Mouse (Mus musculus): ENCODE data around the gene Bola2. TPM values are rescaled to one million over a fixed set of nuclear protein-coding genes. Genes with fewer than 3 reads are reported as not detected.
A peak's percentile ranks its signal among the peaks of the same experiment; 100 is the strongest.

Bola2 gene
- total and polyA plus RNA-seq, 3 experiments = 60.4 to 341 (median 136) TPM

GRCm38 (mm10) chr7:126701070-126701469 lies 5.9 kb downstream of the Bola2 start (continued):
- TF ChIP-seq BHLHE40 (IDR thresholded peaks at IDR 0.05; ENCODE audit: low read depth, low read length) (peak; percentile 75), NELFE (IDR thresholded peaks at IDR 0.05; ENCODE audit: low read depth, low read length) (0 out of 2 replicates have a peak, but pooled peaks have one; percentile 15), RAD21 (IDR thresholded peaks at IDR 0.05; ENCODE audit: low read depth, low read length) (peak; percentile 53), SMC3 (IDR thresholded peaks at IDR 0.05; ENCODE audit: low read depth, low read length) (peak; percentile 61)

GRCm38 (mm10) chr7:126701559-126702357 lies 6.6 kb downstream of the Bola2 start:
- H3K4me2 ChIP-seq (ENCODE audit: insufficient read depth, low read depth, poor library complexity, severe bottlenecking) = peak overlapping the region; percentile 92
- no peaks in the 10 kb centered on the region for H3K27me3 ChIP-seq (replicated peaks)
- peaks cover 43% of the 10 kb centered on the region for H3K79me2 ChIP-seq (replicated peaks; ENCODE audit: control insufficient read depth, extremely low read depth, insufficient read depth, poor library complexity, severe bottlenecking)
- DNase-seq (ENCODE audit: extremely low read depth) = no peak
- peak overlapping the region; percentile 95 for H3K27ac ChIP-seq (ENCODE audit: insufficient read depth, low read depth)
- dilution Hi-C loops (cut with MboI; ENCODE audit: extremely low pct_ligation_motif_present, extremely low pct_unique_long_range_greater_than_20kb, low sequenced_read_pairs) (no loop called here), in situ Hi-C loops (cut with MboI; ENCODE audit: low pct_ligation_motif_present, low pct_unique_long_range_greater_than_20kb, low sequenced_read_pairs) (loop anchor here (5.0 to 10.0 kb wide), 5 partner anchors 81 to 1223 kb away; partner anchors contain the start of genes Mvp, Pagr1a, Pagr1b and Tbx6)
- no peaks in the 10 kb centered on the region for H3K9me3 ChIP-seq (replicated peaks; ENCODE audit: low read length)
- no peak for TF ChIP-seq CHD2 (IDR thresholded peaks at IDR 0.05; ENCODE audit: low read length)
- TF ChIP-seq MAZ (IDR thresholded peaks at IDR 0.05; ENCODE audit: low read depth, low read length) = no peak
- no peak for TF ChIP-seq MXI1 (IDR thresholded peaks at IDR 0.05; ENCODE audit: low read depth, low read length)
- TF ChIP-seq RCOR1 (conservative IDR thresholded peaks at IDR 0.05; ENCODE audit: low read depth, low read length) = no peak
- TF ChIP-seq POLR2A (IDR thresholded peaks at IDR 0.05; ENCODE audit: low read depth, low read length) = no peak
- TF ChIP-seq RAD21 (IDR thresholded peaks at IDR 0.05; ENCODE audit: low read depth, low read length) = no peak
- no peak for TF ChIP-seq MEF2A (IDR thresholded peaks at IDR 0.05; ENCODE audit: borderline replicate concordance, low read depth, low read length)
- TF ChIP-seq KAT2A (IDR thresholded peaks at IDR 0.05; ENCODE audit: insufficient replicate concordance, low read length) = no peak
- no peak for TF ChIP-seq ELF1 (IDR thresholded peaks at IDR 0.05; ENCODE audit: low read depth, low read length)
- TF ChIP-seq USF1 (IDR thresholded peaks at IDR 0.05; ENCODE audit: low read depth, low read length) = no peak
- TF ChIP-seq E2F4 (IDR thresholded peaks at IDR 0.05; ENCODE audit: insufficient replicate concordance, low read depth, low read length) = no peak
- TF ChIP-seq IRF4 (IDR thresholded peaks at IDR 0.05; ENCODE audit: low read depth, low read length) = no peak
- no peak for TF ChIP-seq ETS1 (conservative IDR thresholded peaks at IDR 0.05; ENCODE audit: low read depth, low read length)
- no peak for TF ChIP-seq BHLHE40 (IDR thresholded peaks at IDR 0.05; ENCODE audit: low read depth, low read length)
- H3K4me1 ChIP-seq (ENCODE audit: control insufficient read depth in 1 of 2, insufficient read depth in 2 of 2) = peaks cover 31 to 66% of the 10 kb centered on the region in 2 experiments
- H3K4me3 ChIP-seq (replicated peaks in 1 of 3; ENCODE audit: low read depth in 2 of 3, low read length in 2 of 3, poor library complexity in 1 of 3) = peak overlapping the region; percentile 85 to 86 (median 85)
- H3K36me3 ChIP-seq (replicated peaks in 1 of 2; ENCODE audit: control insufficient read depth in 1 of 2, insufficient read depth in 1 of 2, low read length in 1 of 2) = peaks cover 45 to 58% of the 10 kb centered on the region in 2 experiments
- H3K9ac ChIP-seq (ENCODE audit: insufficient read depth, low read depth) = peak overlapping the region; percentile 76

All from CH12.LX (cell line).